Mouse (Mus musculus): ENCODE results near the gene Pex11b. TPM values are rescaled to one million over a fixed set of nuclear protein-coding genes. Genes with fewer than 3 reads are reported as not detected.

The Pex11b gene
- polyA plus RNA-seq, 1 experiment from 2014 or later: 56.2 TPM

GRCm38 (mm10) chr3:96629729-96630600 is 5.2 kb upstream of the Pex11b start, which contains the start of gene Rbm8a:
Rbm8a (plus strand) TSS chr3:96629933.
- peaks cover 25% of the 10 kb centered on the region for H3K4me1 ChIP-seq
- H3K4me2 ChIP-seq: peak within 1 kb of the TSS; percentile 76
- peak within 1 kb of the TSS; percentile 81 for H3K27ac ChIP-seq
- under 1% methylated on average over 48 of the region's 48 CpGs for WGBS
- H3K4me3 ChIP-seq: peak within 1 kb of the TSS; percentile 80
- H3K9ac ChIP-seq: peak within 1 kb of the TSS; percentile 79
- ATAC-seq (ENCODE audit: borderline replicate concordance, extremely low read depth, low FRiP score, low TSS enrichment): peak; percentile 95
- H3K9me3 ChIP-seq: no peaks in the 10 kb centered on the region
- H3K36me3 ChIP-seq: peaks cover 30% of the 10 kb centered on the region
- no peaks in the 10 kb centered on the region for H3K27me3 ChIP-seq

DNA sequence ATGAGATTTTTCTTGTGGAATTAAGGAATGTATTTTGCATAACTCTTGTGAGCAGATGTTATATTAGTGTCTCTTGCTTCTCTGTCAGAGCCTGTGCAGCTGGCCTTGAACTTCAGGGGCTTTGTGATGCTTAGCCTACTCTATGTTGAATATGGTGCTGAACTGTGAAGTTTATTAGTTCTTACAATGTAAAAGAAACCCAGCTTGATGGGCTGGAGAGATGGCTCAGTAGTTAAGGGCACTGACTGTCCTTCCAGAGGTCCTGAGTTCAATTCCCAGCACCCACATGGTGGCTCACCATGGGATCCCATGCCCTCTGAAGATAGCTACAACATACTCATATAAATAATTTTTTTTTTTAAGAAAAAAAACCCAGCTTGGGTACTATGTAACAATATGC is 3.1 kb upstream of the Pex11b start:
- Histone ChIP-seq H3K4me3 (no peak overlapping the region), H3K4me1 (peaks cover 34% of the 10 kb centered on the region), H3K9ac (no peak overlapping the region), H3K9me3 (no peaks in the 10 kb centered on the region), H3K4me2 (no peak overlapping the region), H3K27ac (no peak overlapping the region), H3K36me3 (peaks cover 24% of the 10 kb centered on the region), H3K27me3 (no peaks in the 10 kb centered on the region)
- no peak for ATAC-seq (ENCODE audit: borderline replicate concordance, extremely low read depth, low FRiP score, low TSS enrichment)

GRCm38 (mm10) chr3:96634015-96634414 is 1.2 kb upstream of the Pex11b start:
- H3K27me3 ChIP-seq: no peaks in the 10 kb centered on the region
- H3K4me3 ChIP-seq: no peak overlapping the region
- peaks cover 36% of the 10 kb centered on the region for H3K36me3 ChIP-seq
- no peak for ATAC-seq (ENCODE audit: borderline replicate concordance, extremely low read depth, low FRiP score, low TSS enrichment)
- H3K9me3 ChIP-seq: no peaks in the 10 kb centered on the region
- H3K27ac ChIP-seq: no peak overlapping the region
- no peak overlapping the region for H3K9ac ChIP-seq
- H3K4me2 ChIP-seq: no peak overlapping the region
- H3K4me1 ChIP-seq: peaks cover 28% of the 10 kb centered on the region
- 55% methylated on average over 1 of the region's 1 CpGs for whole genome bisulfite sequencing

GRCm38 (mm10) chr3:96635906-96636305 is 730 bp downstream of the Pex11b start:
- Histone ChIP-seq H3K4me2 (peak overlapping the region; percentile 77), H3K36me3 (peaks cover 49% of the 10 kb centered on the region), H3K4me3 (peak overlapping the region; percentile 93), H3K9me3 (no peaks in the 10 kb centered on the region), H3K9ac (peak overlapping the region; percentile 97), H3K27ac (peak overlapping the region; percentile 87), H3K4me1 (peaks cover 20% of the 10 kb centered on the region), H3K27me3 (no peaks in the 10 kb centered on the region)
- no peak for ATAC-seq (ENCODE audit: borderline replicate concordance, extremely low read depth, low FRiP score, low TSS enrichment)
- 9% methylated on average over 15 of the region's 15 CpGs for WGBS

DNA sequence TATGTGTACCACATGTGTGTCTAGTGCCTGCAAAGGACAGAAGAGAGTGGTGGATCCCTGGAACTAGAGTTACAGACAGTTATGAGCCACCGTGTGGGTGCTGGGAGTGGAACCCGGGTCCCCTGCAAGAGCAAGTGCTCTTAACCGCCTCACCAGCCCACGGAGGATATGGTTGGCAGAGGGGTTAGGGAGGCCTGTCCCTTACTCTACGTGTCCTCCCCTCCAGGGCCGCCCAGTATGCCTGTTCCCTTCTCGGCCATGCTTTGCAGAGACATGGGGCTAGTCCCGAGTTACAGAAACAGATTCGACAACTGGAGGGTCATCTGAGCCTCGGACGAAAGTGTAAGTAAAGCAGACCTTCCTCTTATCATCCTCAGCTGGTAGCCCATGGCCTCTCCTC is 1.3 kb downstream of the Pex11b start:
- no peaks in the 10 kb centered on the region for H3K27me3 ChIP-seq
- H3K27ac ChIP-seq: no peak overlapping the region
- peak overlapping the region; percentile 93 for H3K4me3 ChIP-seq
- WGBS: 61% methylated on average over 11 of the region's 11 CpGs
- peaks cover 49% of the 10 kb centered on the region for H3K36me3 ChIP-seq
- peak overlapping the region; percentile 77 for H3K4me2 ChIP-seq
- ATAC-seq (ENCODE audit: borderline replicate concordance, extremely low read depth, low FRiP score, low TSS enrichment): no peak
- H3K9ac ChIP-seq: peak overlapping the region; percentile 97
- peaks cover 16% of the 10 kb centered on the region for H3K4me1 ChIP-seq
- no peaks in the 10 kb centered on the region for H3K9me3 ChIP-seq

- H3K27ac ChIP-seq: no peak overlapping the region
- H3K9me3 ChIP-seq: no peaks in the 10 kb centered on the region
- no peak for ATAC-seq (ENCODE audit: borderline replicate concordance, extremely low read depth, low FRiP score, low TSS enrichment)
- no peak overlapping the region for H3K4me2 ChIP-seq
- WGBS: 80% methylated on average over 1 of the region's 1 CpGs
- H3K36me3 ChIP-seq: peaks cover 44% of the 10 kb centered on the region
- no peak overlapping the region for H3K4me3 ChIP-seq
- H3K9ac ChIP-seq: no peak overlapping the region
- H3K27me3 ChIP-seq: no peaks in the 10 kb centered on the region
- H3K4me1 ChIP-seq: peaks cover 16% of the 10 kb centered on the region
Observed at GRCm38 (mm10) chr3:96639219-96639618, 4.0 kb downstream of the Pex11b start.

DNA sequence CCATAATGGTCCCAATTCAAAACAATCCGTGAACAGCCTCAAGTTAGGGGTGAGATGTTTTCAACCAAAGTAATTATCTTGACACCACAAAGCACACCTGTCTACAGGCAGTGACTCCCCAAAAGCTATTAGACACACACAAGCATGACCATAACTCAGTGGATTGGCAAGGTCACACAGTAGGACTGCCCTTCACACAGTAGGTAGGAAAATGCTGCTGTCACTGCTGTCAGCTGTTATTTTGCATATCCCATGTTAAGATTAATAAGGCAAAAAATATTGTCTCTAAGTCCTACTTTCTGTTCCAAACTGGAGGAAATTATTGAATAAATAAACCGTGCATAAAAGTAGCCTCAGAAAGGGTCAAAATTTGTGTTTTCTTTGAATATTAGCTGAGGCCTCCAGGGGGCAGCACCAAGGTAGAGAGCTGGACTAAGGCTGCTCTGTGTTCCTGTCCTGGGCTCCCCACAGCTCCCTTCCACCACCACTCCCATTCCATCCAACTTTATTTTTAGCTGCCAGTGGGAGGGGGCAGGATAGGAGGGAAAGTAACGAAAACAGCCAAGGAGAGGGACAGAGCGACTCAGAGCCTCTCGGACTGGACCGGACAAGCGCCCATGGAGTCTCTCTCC is 10.0 kb downstream of the Pex11b start, which contains the start of gene Itga10:
Gene Itga10, plus strand, starts transcription at position 567 of the 632 bp plus-strand sequence.
- Histone ChIP-seq H3K36me3 (peaks cover 29% of the 10 kb centered on the region), H3K9ac (no peak within 1 kb of the TSS), H3K27ac (no peak within 1 kb of the TSS), H3K9me3 (no peaks in the 10 kb centered on the region), H3K4me3 (no peak within 1 kb of the TSS), H3K27me3 (no peaks in the 10 kb centered on the region), H3K4me2 (no peak within 1 kb of the TSS), H3K4me1 (no peaks in the 10 kb centered on the region)
- peak; percentile 49; the same call in 1 of the 2 replicates for ATAC-seq (ENCODE audit: borderline replicate concordance, extremely low read depth, low FRiP score, low TSS enrichment)
- 49% methylated on average over 7 of the region's 7 CpGs for WGBS

- H3K4me3 ChIP-seq: no peak overlapping the region
- H3K4me2 ChIP-seq: no peak overlapping the region
- H3K9me3 ChIP-seq: no peaks in the 10 kb centered on the region
- H3K27ac ChIP-seq: no peak overlapping the region
- no peaks in the 10 kb centered on the region for H3K4me1 ChIP-seq
- H3K27me3 ChIP-seq: no peaks in the 10 kb centered on the region
- H3K36me3 ChIP-seq: peaks cover 15% of the 10 kb centered on the region
- no peak overlapping the region for H3K9ac ChIP-seq
- 84% methylated on average over 3 of the region's 3 CpGs for WGBS
- no peak for ATAC-seq (ENCODE audit: borderline replicate concordance, extremely low read depth, low FRiP score, low TSS enrichment)
Observed at GRCm38 (mm10) chr3:96647365-96647764, 12.2 kb downstream of the Pex11b start.

- WGBS: 85% methylated on average over 2 of the region's 2 CpGs
- peaks cover 17% of the 10 kb centered on the region for H3K4me1 ChIP-seq
- no peak overlapping the region for H3K27ac ChIP-seq
Observed at GRCm38 (mm10) chr3:96660901-96661300, 25.7 kb downstream of the Pex11b start.

GRCm38 (mm10) chr3:96662731-96663316 is 27.6 kb downstream of the Pex11b start:
- peak overlapping the region; percentile 70 for H3K27ac ChIP-seq
- peak overlapping the region; percentile 51 for H3K4me2 ChIP-seq
- H3K27me3 ChIP-seq: no peaks in the 10 kb centered on the region
- peaks cover 17% of the 10 kb centered on the region for H3K4me1 ChIP-seq
- 0 out of 2 replicates have a peak, but pooled peaks have one; percentile 6 for ATAC-seq (ENCODE audit: borderline replicate concordance, extremely low read depth, low FRiP score, low TSS enrichment)
- H3K9ac ChIP-seq: no peak overlapping the region
- H3K9me3 ChIP-seq: no peaks in the 10 kb centered on the region
- no peak overlapping the region; the same call in 1 of the 2 replicates for H3K4me3 ChIP-seq
- H3K36me3 ChIP-seq: no peaks in the 10 kb centered on the region
- 33% methylated on average over 8 of the region's 8 CpGs for WGBS

More at GRCm38 (mm10) chr3:96660901-96661300, 25.7 kb downstream of the Pex11b start:
- Histone ChIP-seq H3K36me3 (no peaks in the 10 kb centered on the region), H3K9ac (no peak overlapping the region), H3K27me3 (no peaks in the 10 kb centered on the region), H3K9me3 (no peaks in the 10 kb centered on the region), H3K4me2 (no peak overlapping the region), H3K4me3 (no peak overlapping the region)
- no peak for ATAC-seq (ENCODE audit: borderline replicate concordance, extremely low read depth, low FRiP score, low TSS enrichment)

GRCm38 (mm10) chr3:96663432-96664239 is 28.5 kb downstream of the Pex11b start:
- Histone ChIP-seq H3K4me1 (peaks cover 17% of the 10 kb centered on the region), H3K9me3 (no peaks in the 10 kb centered on the region), H3K27ac (peak overlapping the region; percentile 70; the same call in 1 of the 2 replicates), H3K4me2 (peak overlapping the region; percentile 51), H3K4me3 (peak overlapping the region; percentile 20), H3K36me3 (no peaks in the 10 kb centered on the region), H3K9ac (no peak overlapping the region), H3K27me3 (no peaks in the 10 kb centered on the region)
- WGBS: 5% methylated on average over 15 of the region's 18 CpGs
- peak; percentile 86; the same call in 1 of the 2 replicates for ATAC-seq (ENCODE audit: borderline replicate concordance, extremely low read depth, low FRiP score, low TSS enrichment)
